ENCODE assay signal across 7 mouse cellular contexts in genomic region chr19:46478826-46479225, GRCm38 (mm10). TPM values are rescaled to one million over a fixed set of nuclear protein-coding genes. Genes with fewer than 3 reads are reported as not detected.
A peak's percentile ranks its signal among the peaks of the same experiment; 100 is the strongest.
DNase-seq lines count a peak whose midpoint lies in the region; ATAC-seq and TF ChIP-seq lines count a peak whose summit lies in the region.

No protein-coding gene starts in this region.

- no peak overlapping the region for H3K9ac ChIP-seq in ES-Bruce4 (ENCODE audit: low read depth, poor library complexity, severe bottlenecking)
- H3K9ac ChIP-seq in heart, adult 2 months (ENCODE audit: low read depth, low read length) = no peak overlapping the region
- no peak overlapping the region for H3K9ac ChIP-seq in kidney, embryonic 14.5 days (ENCODE audit: low read depth, low read length)

- H3K79me2 ChIP-seq in heart, adult 2 months (replicated peaks; ENCODE audit: control insufficient read depth, insufficient read depth, low read length) = no peaks in the 10 kb centered on the region

- H3K9me3 ChIP-seq in ES-Bruce4 (replicated peaks; ENCODE audit: control insufficient read depth, insufficient read depth, low read length, poor library complexity, severe bottlenecking) = no peaks in the 10 kb centered on the region
- H3K9me3 ChIP-seq in kidney, embryonic 14.5 days (ENCODE audit: control insufficient read depth, low read length) = no peaks in the 10 kb centered on the region; the same call in 1 of the 2 replicates

- 6% methylated on average over 5 of the region's 5 CpGs for WGBS in heart, adult 2 months
- 30% methylated on average over 5 of the region's 5 CpGs for WGBS in kidney, embryonic 14.5 days

- intact Hi-C loops in heart, adult 2 months (cut with DNase I) = loop anchor here (1.0 to 2.0 kb wide), 3 partner anchors 20 to 24 kb away; no protein-coding TSS in a partner anchor

- H3K36me3 ChIP-seq in ES-Bruce4 (ENCODE audit: control insufficient read depth, insufficient read depth, low read length, poor library complexity, severe bottlenecking) = no peaks in the 10 kb centered on the region
- H3K36me3 ChIP-seq in heart, adult 2 months (ENCODE audit: control insufficient read depth, insufficient read depth, low read length) = peaks cover 2% of the 10 kb centered on the region; the same call in 1 of the 2 replicates
- H3K36me3 ChIP-seq in kidney, embryonic 14.5 days (ENCODE audit: control insufficient read depth, insufficient read depth, low read length) = peaks cover 32% of the 10 kb centered on the region

- H3K4me1 ChIP-seq in ES-Bruce4 (ENCODE audit: control insufficient read depth, insufficient read depth, low read length) = peaks cover 17% of the 10 kb centered on the region
- H3K4me1 ChIP-seq in heart, adult 2 months (ENCODE audit: control insufficient read depth, insufficient read depth, low read length) = peaks cover 37% of the 10 kb centered on the region
- H3K4me1 ChIP-seq in kidney, embryonic 14.5 days (ENCODE audit: control insufficient read depth, insufficient read depth, low read length) = peaks cover 61% of the 10 kb centered on the region

- no peak for TF ChIP-seq EP300 in ES-Bruce4 (IDR thresholded peaks at IDR 0.05; ENCODE audit: insufficient read depth, low read depth, low read length)
- TF ChIP-seq EP300 in heart, adult 2 months (IDR thresholded peaks at IDR 0.05; ENCODE audit: insufficient read depth, low read depth, low read length) = 0 out of 2 replicates have a peak, but pooled peaks have one; percentile 44

- H3K4me3 ChIP-seq in ES-Bruce4 (ENCODE audit: low read depth, low read length) = no peak overlapping the region
- H3K4me3 ChIP-seq in heart, adult 2 months = no peak overlapping the region
- H3K4me3 ChIP-seq in kidney, embryonic 14.5 days (ENCODE audit: low read length) = no peak overlapping the region

- DNase-seq in heart, adult 2 months = peak; percentile 78 to 89
- DNase-seq in lung, postnatal 4 days = peak; percentile 73 to 82
- DNase-seq in cerebellum, adult 11-12 months = no peak
- no peak for DNase-seq in layer of hippocampus, adult 11-12 months (ENCODE audit: low spot score)

- TF ChIP-seq CTCF in ES-Bruce4 (IDR thresholded peaks at IDR 0.05; ENCODE audit: low read depth, low read length) = no peak
- TF ChIP-seq CTCF in heart, adult 2 months (IDR thresholded peaks at IDR 0.05) = peak; percentile 46

- H3K27me3 ChIP-seq in ES-Bruce4 (ENCODE audit: control insufficient read depth, insufficient read depth, low read length, poor library complexity, severe bottlenecking) = no peaks in the 10 kb centered on the region
- H3K27me3 ChIP-seq in heart, adult 2 months (ENCODE audit: control insufficient read depth, insufficient read depth, low read length) = no peaks in the 10 kb centered on the region
- no peaks in the 10 kb centered on the region for H3K27me3 ChIP-seq in kidney, embryonic 14.5 days (ENCODE audit: control insufficient read depth, insufficient read depth, low read length)

- peak overlapping the region; percentile 62 for H3K27ac ChIP-seq in ES-Bruce4 (ENCODE audit: insufficient read depth, low read length)
- peak overlapping the region; percentile 76 for H3K27ac ChIP-seq in heart, adult 2 months
- H3K27ac ChIP-seq in kidney, embryonic 14.5 days (ENCODE audit: low read depth, low read length) = peak overlapping the region; percentile 77

- ATAC-seq in activated CD4-positive, CD25-positive, alpha-beta regulatory T cell, adult 4 months = peak; percentile 92
- peak; percentile 67 for ATAC-seq in kidney, embryonic 14.5 days (ENCODE audit: low FRiP score, low TSS enrichment)

- H3K4me2 ChIP-seq in kidney, embryonic 14.5 days (replicated peaks; ENCODE audit: low read depth, low read length) = 0 out of 2 replicates have a peak overlapping the region, but pooled peaks have one; percentile 1

- TF ChIP-seq POLR2A in ES-Bruce4 (IDR thresholded peaks at IDR 0.05; ENCODE audit: insufficient read depth, low read length) = no peak
- 0 out of 2 replicates have a peak, but pooled peaks have one; percentile 23 for TF ChIP-seq POLR2A in heart, adult 2 months (IDR thresholded peaks at IDR 0.05; ENCODE audit: insufficient read depth, low read depth, low read length)

RNA-seq across cellular contexts. Expression of gene Trim8, which starts 22.7 kb away (rescaled TPM):
- polyA plus RNA-seq in ES-Bruce4 (2011; ENCODE audit: insufficient read depth, insufficient read length, low read depth, missing spikeins) = 14.2 and 16.3 TPM in 2 replicates
- 10 to 100 TPM; 15.8 to 21.3 TPM for polyA plus RNA-seq in activated CD4-positive, CD25-positive, alpha-beta regulatory T cell, adult 4 months (2017; shearing (Covaris generic))
- total RNA-seq in heart, adult 2 months (2021) = 10 to 100 TPM; 39.2 to 39.8 TPM
- 17.2 and 24.1 TPM in 2 replicates for polyA plus RNA-seq in heart, adult 2 months (2012; rRNA removed)
- polyA plus RNA-seq in kidney, embryonic 14.5 days (2014; fragmentation: Nextera tagmentation; extraction: Ambion mirVana) = 28.3 and 35.6 TPM in 2 replicates

Comparison
In these comparisons a context has a peak if more than half of its experiments do, and no peak if none do; other contexts are left out.
1. DNase-seq: peak in heart, adult 2 months (2 of 2) and lung, postnatal 4 days (2 of 2); none in cerebellum, adult 11-12 months (single experiment) and layer of hippocampus, adult 11-12 months (single experiment).
2. Peak in every context shown above with its lines, with median percentiles within 50 percentile points of each other: H3K27ac ChIP-seq.